Mouse (Mus musculus): ENCODE data around the gene Xpc.
A peak's percentile ranks its signal among the peaks of the same experiment; 100 is the strongest.

The Xpc gene

DNA sequence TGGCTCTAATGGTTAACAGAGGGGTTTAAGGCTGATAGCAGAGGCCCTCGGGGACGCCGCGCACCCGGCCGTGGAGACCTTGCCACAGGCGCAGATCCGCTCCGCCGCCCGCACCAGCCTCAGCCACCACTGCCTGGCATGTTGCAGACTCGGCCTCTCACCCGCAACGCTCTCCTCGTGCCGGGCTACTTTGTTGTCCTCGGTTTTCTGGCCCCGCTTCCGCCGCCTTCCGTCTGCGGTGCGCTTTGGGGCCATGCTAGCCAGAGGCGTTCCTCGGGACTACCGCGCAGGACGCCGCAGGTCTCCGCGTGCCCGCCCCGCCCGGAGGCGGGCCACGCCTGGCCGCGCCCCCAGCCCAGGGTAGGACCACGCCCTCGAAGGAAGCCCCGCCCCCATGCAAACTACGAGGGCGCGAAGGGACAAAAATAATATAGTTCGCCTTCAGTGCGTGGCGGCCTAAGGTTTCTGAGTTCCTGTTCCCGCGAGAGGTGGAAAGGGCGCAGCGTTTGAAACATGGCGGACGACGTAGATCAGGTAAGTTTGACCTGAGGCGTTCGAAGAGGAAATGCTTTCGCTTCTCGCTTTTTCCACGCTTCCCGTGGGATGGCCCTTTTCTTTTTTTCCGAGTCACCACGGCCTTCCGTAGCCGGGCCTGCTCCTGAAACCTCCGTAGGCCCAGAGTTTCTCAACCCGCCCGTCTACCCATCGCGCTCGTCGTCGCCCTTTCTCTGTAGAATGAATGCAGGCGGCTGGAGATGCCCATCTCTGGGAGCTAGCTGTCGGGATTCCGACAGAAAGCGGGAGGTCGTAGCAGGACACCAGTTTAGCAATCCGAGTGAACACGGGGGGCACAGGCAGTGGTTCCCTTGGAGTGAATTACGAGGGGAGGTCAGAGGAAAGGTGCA is at the start of gene Xpc, which contains the start of gene Lsm3:
Gene Xpc (minus strand): TSS at position 344 of the 905 bp plus-strand sequence.
Gene Lsm3 (plus strand): TSS at position 384 of the 905 bp plus-strand sequence.
- peak; percentile 97 for DNase-seq

- peak; percentile 76 for DNase-seq
Measured at GRCm38 (mm10) chr6:91563031-91563430, 47.3 kb upstream of the Xpc start.

- DNase-seq = peak; percentile 84
Measured at GRCm38 (mm10) chr6:91560186-91560585, 44.5 kb upstream of the Xpc start.

GRCm38 (mm10) chr6:91559371-91559770 is 43.7 kb upstream of the Xpc start:
- DNase-seq = no peak

DNA sequence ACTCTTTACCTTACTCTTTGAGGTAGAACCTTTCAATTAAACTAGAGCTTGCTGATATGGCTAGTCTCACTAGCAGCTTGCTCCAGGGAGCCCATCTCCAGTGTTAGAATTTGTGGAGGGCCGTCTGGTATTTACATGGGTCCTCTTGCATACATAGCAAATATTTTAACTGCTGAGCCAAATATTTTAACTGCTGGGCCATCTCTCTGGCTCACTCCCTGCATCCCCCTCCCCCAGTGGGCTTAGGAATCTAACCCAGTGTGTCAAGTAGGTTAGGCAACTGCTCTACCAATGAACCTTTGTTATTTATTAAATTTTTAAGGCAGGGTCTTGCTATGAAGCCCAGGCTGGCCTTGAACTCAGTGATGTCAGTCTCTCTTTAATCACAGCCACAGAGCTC is 42.9 kb upstream of the Xpc start:
- DNase-seq = no peak

DNA sequence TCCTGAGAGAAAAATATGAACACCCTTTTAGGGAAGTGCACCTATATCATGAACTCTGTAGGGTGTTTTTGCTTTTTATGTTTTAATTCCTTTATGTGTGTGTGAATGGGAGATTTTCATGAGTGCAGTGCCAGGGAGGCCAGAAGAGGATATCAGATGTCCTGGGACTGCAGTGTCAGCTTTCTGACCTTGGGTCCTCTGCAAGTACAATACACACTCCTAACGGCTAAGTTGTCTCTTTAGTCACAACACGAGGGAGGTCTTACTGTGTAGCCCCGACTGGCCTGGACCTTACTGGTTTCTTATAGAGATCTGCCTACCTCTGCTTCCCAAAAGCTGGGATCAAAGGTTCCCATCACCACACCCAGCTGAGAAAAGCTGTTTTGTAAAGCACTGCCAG is 37.0 kb upstream of the Xpc start:
- DNase-seq = no peak

GRCm38 (mm10) chr6:91551671-91552070 is 36.0 kb upstream of the Xpc start:
- DNase-seq = no peak

DNA sequence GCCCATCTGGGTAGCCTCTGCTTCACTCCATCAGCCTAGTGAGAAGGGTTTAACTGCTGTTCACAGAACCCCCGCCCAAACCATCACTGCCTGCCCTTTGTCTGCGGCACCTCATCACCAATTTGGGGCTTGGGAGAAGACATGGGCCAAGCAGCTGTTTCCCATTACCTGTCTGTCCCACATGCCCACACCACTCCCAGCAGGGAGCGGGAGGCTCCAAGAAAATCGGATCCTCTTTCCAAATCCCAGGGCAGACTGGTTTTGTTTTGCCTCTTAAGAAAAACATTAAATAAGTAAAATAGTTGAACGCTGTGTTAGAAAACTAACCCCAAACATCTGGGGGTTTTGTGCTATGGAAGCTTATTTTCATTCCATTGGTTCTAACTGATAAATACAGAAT is 33.9 kb upstream of the Xpc start:
- DNase-seq = no peak

DNA sequence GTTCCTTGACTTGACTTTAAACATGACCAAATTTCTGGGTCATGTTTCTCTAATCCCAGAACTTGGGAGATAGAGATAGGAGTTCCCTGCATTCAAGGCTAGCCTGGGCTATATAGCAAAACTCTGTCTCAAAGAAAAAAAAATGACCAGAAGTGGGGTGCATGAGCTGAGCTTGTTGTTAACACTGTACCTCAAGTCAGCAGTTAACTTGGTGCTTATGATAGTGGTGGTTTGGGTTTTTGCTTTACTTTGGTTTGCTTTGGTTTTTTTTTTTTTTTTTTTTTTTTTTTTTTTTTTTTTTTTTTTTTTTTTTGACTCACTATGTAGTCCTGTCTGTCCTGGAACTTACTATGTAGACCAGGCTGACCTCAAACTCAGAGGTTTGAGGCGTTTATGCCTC is 31.6 kb upstream of the Xpc start:
- DNase-seq = no peak

GRCm38 (mm10) chr6:91546241-91546884 is 30.7 kb upstream of the Xpc start:
- no peak for DNase-seq

DNA sequence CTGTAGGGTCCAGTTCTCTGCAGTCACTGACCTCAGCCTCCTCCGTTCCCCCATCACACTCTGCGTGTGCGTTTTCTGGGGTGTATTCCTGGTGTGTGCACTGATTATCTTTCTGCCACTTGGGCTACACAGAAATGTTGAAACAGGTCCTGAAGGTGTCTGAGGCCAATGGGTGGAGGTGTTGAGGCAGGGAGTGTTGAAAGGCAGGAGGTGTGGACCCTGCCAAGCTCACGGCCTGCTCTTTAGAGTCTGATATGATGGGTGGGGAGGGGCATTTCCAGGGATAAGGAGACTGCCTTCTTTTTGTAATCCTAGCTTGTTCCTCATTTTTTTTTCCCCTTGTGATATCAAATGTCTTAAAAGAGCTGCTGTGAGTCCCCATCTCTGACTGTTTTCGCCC is 27.4 kb upstream of the Xpc start:
- no peak for DNase-seq

GRCm38 (mm10) chr6:91541276-91541675 is 25.6 kb upstream of the Xpc start:
- no peak for DNase-seq

GRCm38 (mm10) chr6:91536047-91536765 is 20.5 kb upstream of the Xpc start:
- DNase-seq = peak; percentile 61

- DNase-seq = no peak
Measured at GRCm38 (mm10) chr6:91535231-91535630, 19.5 kb upstream of the Xpc start.

- peak; percentile 77 for DNase-seq
Measured at GRCm38 (mm10) chr6:91534268-91534667, 18.6 kb upstream of the Xpc start.

GRCm38 (mm10) chr6:91533771-91534170 is 18.1 kb upstream of the Xpc start:
- DNase-seq = no peak

- DNase-seq = peak; percentile 87
Measured at GRCm38 (mm10) chr6:91533359-91533758, 17.7 kb upstream of the Xpc start.

GRCm38 (mm10) chr6:91532661-91533060 is 17.0 kb upstream of the Xpc start:
- no peak for DNase-seq

GRCm38 (mm10) chr6:91531276-91531675 is 15.6 kb upstream of the Xpc start:
- DNase-seq = no peak

DNA sequence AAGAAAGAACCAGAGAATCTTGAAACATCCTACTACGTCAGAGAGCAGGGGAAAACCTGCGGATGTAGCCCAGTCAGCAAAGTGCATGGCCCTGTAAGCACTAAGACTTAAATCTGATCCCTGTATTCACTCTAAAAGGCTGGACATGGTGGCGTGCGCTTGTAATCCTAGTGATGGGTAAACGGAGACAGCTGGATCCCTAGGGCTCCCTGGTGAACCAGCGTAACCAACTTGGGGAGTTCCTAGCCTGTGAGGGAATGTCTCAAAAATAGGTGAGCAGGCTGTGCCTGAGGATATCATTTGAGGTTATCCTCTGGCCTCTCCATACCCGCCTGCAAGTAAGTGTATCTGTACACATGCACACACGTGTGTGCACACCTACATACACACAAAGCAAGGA is 15.0 kb upstream of the Xpc start:
- no peak for DNase-seq

DNA sequence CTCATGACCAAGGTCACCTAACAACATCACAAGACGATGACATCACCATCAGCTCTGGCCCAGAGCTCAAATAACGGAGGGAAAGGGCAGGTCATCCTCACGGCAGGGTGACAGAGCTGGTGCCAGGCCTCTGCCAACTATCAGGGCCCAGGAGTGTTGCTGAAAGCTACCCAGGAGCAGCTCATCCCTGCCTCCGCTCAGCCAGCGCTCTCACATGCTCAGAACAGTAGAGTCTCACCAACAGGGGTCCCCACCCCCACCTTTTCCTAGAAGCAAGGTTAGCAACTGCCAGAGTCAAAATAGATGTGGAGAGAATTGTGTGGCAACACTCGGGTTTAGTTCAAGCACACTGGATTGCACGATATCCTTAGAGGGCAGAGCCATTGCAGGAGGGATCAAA is 12.6 kb upstream of the Xpc start:
- DNase-seq = peak; percentile 46

DNA sequence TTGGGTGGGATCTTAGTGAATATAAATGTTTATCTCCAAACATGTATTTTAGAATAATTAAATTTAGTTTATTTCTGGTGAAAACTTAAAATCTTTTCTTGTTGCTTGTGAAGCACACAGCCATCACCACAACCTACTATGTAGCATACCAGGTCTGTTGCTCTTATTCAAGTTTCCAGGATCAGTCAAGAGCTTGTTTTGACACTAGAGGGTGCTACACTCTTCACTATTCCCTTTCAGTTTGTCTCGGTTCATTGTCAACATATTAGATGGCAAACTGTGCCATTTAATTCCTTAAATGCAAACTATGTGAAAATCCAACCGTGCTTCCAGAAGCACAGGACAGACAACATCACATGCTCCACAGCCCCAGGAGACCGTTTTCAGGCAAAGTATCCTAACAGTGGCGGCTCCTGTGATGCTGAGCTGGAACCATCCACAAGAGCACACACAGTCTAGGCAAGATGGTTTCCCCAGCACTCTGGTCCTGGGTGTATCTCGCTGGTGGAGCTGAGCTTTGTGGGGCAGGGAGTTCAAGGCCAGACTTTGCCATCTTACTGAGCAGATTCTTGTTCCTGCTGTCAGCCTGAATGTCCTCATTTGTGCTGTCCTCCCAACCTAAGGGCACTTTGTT is 11.7 kb upstream of the Xpc start:
- DNase-seq = no peak

DNA sequence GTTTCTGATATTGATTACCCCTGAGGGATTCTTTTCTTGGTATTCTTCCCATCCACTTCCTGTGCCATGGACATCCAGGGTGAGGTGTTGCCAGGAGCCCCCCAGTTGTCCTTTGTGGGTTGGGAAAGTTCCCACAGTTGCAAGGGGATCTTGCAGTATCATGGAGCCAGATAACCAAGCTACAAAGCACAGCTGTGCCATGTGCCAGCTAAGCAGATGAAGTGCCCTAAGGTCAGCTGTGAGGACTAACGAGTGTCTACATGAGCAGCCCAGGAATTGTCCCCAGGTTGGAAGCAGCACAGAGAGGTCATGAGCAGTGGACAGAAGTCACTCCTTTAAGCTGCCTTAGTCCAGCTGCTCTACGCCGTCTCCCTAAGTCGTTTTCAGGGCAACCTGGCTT is 9.9 kb upstream of the Xpc start:
- DNase-seq = no peak

Data from kidney, adult 11 months (tissue).